Mouse (Mus musculus) limb, embryonic 13.5 days (tissue): ENCODE data around the gene Tead1. TPM values are rescaled to one million over a fixed set of nuclear protein-coding genes. Genes with fewer than 3 reads are reported as not detected.

ENCODE experiments used
- ATAC-seq: fragments of 200-750 bp; cut with Nextera tagmentation; 2 replicates; pipeline ENCODE4 v1.8.0; 2017; ENCODE audit warnings: low read depth, moderate number of reproducible peaks, moderate TSS enrichment; ENCODE audit not compliant: low FRiP score
- H3K27ac ChIP-seq: fragments of 300-500 bp; sonication (generic); 2 replicates; pipeline ENCODE4 v1.5.1; 2015; ENCODE audit warnings: inconsistent platforms, mild to moderate bottlenecking, moderate library complexity
- H3K27me3 ChIP-seq: fragments of 300-500 bp; sonication (generic); 2 replicates; pipeline ENCODE4 v1.6.1; 2015; ENCODE audit warnings: mild to moderate bottlenecking, inconsistent platforms
- H3K36me3 ChIP-seq: fragments of 300-500 bp; sonication (generic); 2 replicates; pipeline ENCODE4 v1.6.1; 2015; ENCODE audit warnings: inconsistent platforms, mild to moderate bottlenecking, moderate library complexity
- H3K4me1 ChIP-seq: fragments of 300-500 bp; sonication (generic); 2 replicates; pipeline ENCODE4 v1.6.1; 2015; ENCODE audit warnings: inconsistent platforms
- H3K4me2 ChIP-seq: fragments of 300-500 bp; sonication (generic); replicated peaks from 2 replicates; pipeline ENCODE4 v1.6.1; 2015; ENCODE audit warnings: inconsistent platforms, mild to moderate bottlenecking, moderate library complexity
- H3K4me3 ChIP-seq: fragments of 300-500 bp; sonication (generic); 2 replicates; pipeline ENCODE4 v1.5.1; 2015; ENCODE audit warnings: moderate library complexity, mild to moderate bottlenecking, inconsistent platforms
- H3K9ac ChIP-seq: fragments of 300-500 bp; sonication (generic); 2 replicates; pipeline ENCODE4 v1.6.1; 2015; ENCODE audit warnings: mild to moderate bottlenecking, inconsistent platforms
- H3K9me3 ChIP-seq: fragments of 300-500 bp; sonication (generic); 2 replicates; pipeline ENCODE4 v1.6.1; 2016; ENCODE audit warnings: inconsistent platforms
- WGBS: fragments of 180-500 bp; shearing (Covaris S2); methylation state at CpG from one replicate; pipeline ENCODE4 v1.1.7; 2015; 5-methylcytosine and 5-hydroxymethylcytosine counted together
- polyA plus RNA-seq: library from polyadenylated mRNA; unstranded; fragments of >200 nt; fragmentation: Nextera tagmentation; extraction: Ambion mirVana; gene quantifications from 2 replicates; pipeline ENCODE4 v1.2.1, GENCODE M21; 2015

Gene Tead1
- polyA plus RNA-seq, 1 experiment from 2014 or later, result 30.8 TPM

- 79% methylated on average over 4 of the region's 4 CpGs for WGBS
- Histone ChIP-seq H3K36me3 (no peaks in the 10 kb centered on the region), H3K4me2 (no peak overlapping the region), H3K4me3 (no peak overlapping the region), H3K27ac (no peak overlapping the region), H3K4me1 (peaks cover 44% of the 10 kb centered on the region), H3K27me3 (no peaks in the 10 kb centered on the region), H3K9ac (no peak overlapping the region), H3K9me3 (no peaks in the 10 kb centered on the region)
- ATAC-seq, result no peak
Observed at GRCm38 (mm10) chr7:112830946-112831345, 151.8 kb downstream of the Tead1 start.

GRCm38 (mm10) chr7:112831446-112831845, 152.3 kb downstream of the Tead1 start:
- Histone ChIP-seq H3K27me3 (no peaks in the 10 kb centered on the region), H3K4me2 (no peak overlapping the region), H3K9ac (no peak overlapping the region), H3K27ac (no peak overlapping the region), H3K4me3 (no peak overlapping the region), H3K4me1 (peaks cover 39% of the 10 kb centered on the region), H3K9me3 (no peaks in the 10 kb centered on the region), H3K36me3 (no peaks in the 10 kb centered on the region)
- 54% methylated on average over 4 of the region's 4 CpGs for WGBS
- ATAC-seq, result no peak

GRCm38 (mm10) chr7:112833132-112833531, 154.0 kb downstream of the Tead1 start:
- peaks cover 22% of the 10 kb centered on the region for H3K4me1 ChIP-seq
- H3K27me3 ChIP-seq, result no peaks in the 10 kb centered on the region
- H3K27ac ChIP-seq, result no peak overlapping the region
- H3K4me2 ChIP-seq, result no peak overlapping the region
- no peak for ATAC-seq
- 79% methylated on average over 4 of the region's 4 CpGs for WGBS
- no peak overlapping the region for H3K4me3 ChIP-seq
- no peak overlapping the region for H3K9ac ChIP-seq
- no peaks in the 10 kb centered on the region; the same call in 1 of the 2 replicates for H3K9me3 ChIP-seq
- peaks cover 5% of the 10 kb centered on the region; the same call in 1 of the 2 replicates for H3K36me3 ChIP-seq

GRCm38 (mm10) chr7:112836076-112836475, 157.0 kb downstream of the Tead1 start:
- Histone ChIP-seq H3K9me3 (no peaks in the 10 kb centered on the region; the same call in 1 of the 2 replicates), H3K27me3 (no peaks in the 10 kb centered on the region), H3K9ac (no peak overlapping the region), H3K27ac (no peak overlapping the region), H3K4me1 (peaks cover 28% of the 10 kb centered on the region), H3K4me2 (no peak overlapping the region), H3K36me3 (peaks cover 5% of the 10 kb centered on the region; the same call in 1 of the 2 replicates), H3K4me3 (no peak overlapping the region)
- 88% methylated on average over 9 of the region's 9 CpGs for WGBS
- ATAC-seq, result no peak

GRCm38 (mm10) chr7:112838131-112838530, 159.0 kb downstream of the Tead1 start:
- no peak overlapping the region for H3K9ac ChIP-seq
- no peak overlapping the region for H3K27ac ChIP-seq
- no peaks in the 10 kb centered on the region for H3K27me3 ChIP-seq
- H3K4me3 ChIP-seq, result no peak overlapping the region
- WGBS, result 87% methylated on average over 6 of the region's 6 CpGs
- no peaks in the 10 kb centered on the region; the same call in 1 of the 2 replicates for H3K9me3 ChIP-seq
- ATAC-seq, result no peak
- H3K4me1 ChIP-seq, result peaks cover 37% of the 10 kb centered on the region
- H3K36me3 ChIP-seq, result peaks cover 5% of the 10 kb centered on the region; the same call in 1 of the 2 replicates
- no peak overlapping the region for H3K4me2 ChIP-seq

- no peak overlapping the region for H3K4me2 ChIP-seq
- H3K4me3 ChIP-seq, result no peak overlapping the region
- 54% methylated on average over 7 of the region's 7 CpGs for WGBS
- no peaks in the 10 kb centered on the region; the same call in 1 of the 2 replicates for H3K9me3 ChIP-seq
- no peak overlapping the region for H3K9ac ChIP-seq
- H3K4me1 ChIP-seq, result peaks cover 31% of the 10 kb centered on the region
- no peak for ATAC-seq
- H3K27ac ChIP-seq, result no peak overlapping the region
- H3K36me3 ChIP-seq, result peaks cover 5% of the 10 kb centered on the region; the same call in 1 of the 2 replicates
- no peaks in the 10 kb centered on the region for H3K27me3 ChIP-seq
Observed at GRCm38 (mm10) chr7:112840351-112840750, 161.2 kb downstream of the Tead1 start.

GRCm38 (mm10) chr7:112840890-112841289, 161.8 kb downstream of the Tead1 start:
- no peak for ATAC-seq
- Histone ChIP-seq H3K36me3 (peaks cover 5% of the 10 kb centered on the region; the same call in 1 of the 2 replicates), H3K4me3 (no peak overlapping the region), H3K9me3 (no peaks in the 10 kb centered on the region; the same call in 1 of the 2 replicates), H3K27me3 (no peaks in the 10 kb centered on the region), H3K9ac (no peak overlapping the region), H3K4me2 (no peak overlapping the region), H3K27ac (no peak overlapping the region), H3K4me1 (peaks cover 31% of the 10 kb centered on the region)
- WGBS, result 54% methylated on average over 8 of the region's 8 CpGs

- Histone ChIP-seq H3K9me3 (no peaks in the 10 kb centered on the region; the same call in 1 of the 2 replicates), H3K27ac (no peak overlapping the region), H3K4me1 (peaks cover 31% of the 10 kb centered on the region), H3K36me3 (peaks cover 5% of the 10 kb centered on the region; the same call in 1 of the 2 replicates), H3K4me2 (peak overlapping the region; percentile 24), H3K9ac (no peak overlapping the region), H3K4me3 (no peak overlapping the region), H3K27me3 (no peaks in the 10 kb centered on the region)
- WGBS, result 34% methylated on average over 8 of the region's 8 CpGs
- ATAC-seq, result no peak
Observed at GRCm38 (mm10) chr7:112841484-112841883, 162.4 kb downstream of the Tead1 start.

- no peak overlapping the region for H3K9ac ChIP-seq
- no peak overlapping the region for H3K27ac ChIP-seq
- H3K4me3 ChIP-seq, result no peak overlapping the region
- H3K27me3 ChIP-seq, result no peaks in the 10 kb centered on the region
- peaks cover 4% of the 10 kb centered on the region; the same call in 1 of the 2 replicates for H3K36me3 ChIP-seq
- H3K4me1 ChIP-seq, result peaks cover 31% of the 10 kb centered on the region
- ATAC-seq, result peak; percentile 71; the same call in 1 of the 2 replicates
- WGBS, result 19% methylated on average over 9 of the region's 9 CpGs
- peak overlapping the region; percentile 24 for H3K4me2 ChIP-seq
- no peaks in the 10 kb centered on the region; the same call in 1 of the 2 replicates for H3K9me3 ChIP-seq
Observed at GRCm38 (mm10) chr7:112841886-112842285, 162.8 kb downstream of the Tead1 start.

- ATAC-seq, result no peak
- peaks cover 12% of the 10 kb centered on the region; the same call in 1 of the 2 replicates for H3K36me3 ChIP-seq
- 51% methylated on average over 8 of the region's 8 CpGs for WGBS
- peaks cover 53% of the 10 kb centered on the region for H3K4me1 ChIP-seq
- no peak overlapping the region for H3K4me2 ChIP-seq
- no peaks in the 10 kb centered on the region for H3K27me3 ChIP-seq
- H3K4me3 ChIP-seq, result no peak overlapping the region
- no peak overlapping the region for H3K9ac ChIP-seq
- no peak overlapping the region for H3K27ac ChIP-seq
- no peaks in the 10 kb centered on the region for H3K9me3 ChIP-seq
Observed at GRCm38 (mm10) chr7:112851281-112851744, 172.2 kb downstream of the Tead1 start.

GRCm38 (mm10) chr7:112852149-112852839, 173.2 kb downstream of the Tead1 start:
- no peaks in the 10 kb centered on the region for H3K9me3 ChIP-seq
- no peak overlapping the region for H3K9ac ChIP-seq
- peaks cover 56% of the 10 kb centered on the region for H3K4me1 ChIP-seq
- 44% methylated on average over 7 of the region's 7 CpGs for WGBS
- H3K4me2 ChIP-seq, result no peak overlapping the region
- H3K4me3 ChIP-seq, result no peak overlapping the region
- peaks cover 15% of the 10 kb centered on the region; the same call in 1 of the 2 replicates for H3K36me3 ChIP-seq
- H3K27ac ChIP-seq, result no peak overlapping the region
- no peaks in the 10 kb centered on the region for H3K27me3 ChIP-seq
- ATAC-seq, result no peak

GRCm38 (mm10) chr7:112853857-112854256, 174.7 kb downstream of the Tead1 start:
- Histone ChIP-seq H3K4me3 (no peak overlapping the region), H3K27me3 (no peaks in the 10 kb centered on the region), H3K9me3 (no peaks in the 10 kb centered on the region), H3K4me1 (peaks cover 47% of the 10 kb centered on the region), H3K27ac (no peak overlapping the region), H3K4me2 (no peak overlapping the region), H3K36me3 (peaks cover 27% of the 10 kb centered on the region), H3K9ac (no peak overlapping the region)
- ATAC-seq, result no peak
- 68% methylated on average over 4 of the region's 4 CpGs for WGBS
